Mouse (Mus musculus): ENCODE measurements around the gene Cdkl3. TPM values are rescaled to one million over a fixed set of nuclear protein-coding genes. Genes with fewer than 3 reads are reported as not detected.
"Not testable (repeated sequence)": the region's sequence is repeated elsewhere in the genome, so short reads cannot be mapped to it uniquely, and the experiment has no call there.

Gene Cdkl3
- polyA plus RNA-seq, 1 experiment from 2014 or later = 27.4 TPM

- Histone ChIP-seq H3K9ac (replicated peaks) (no peak overlapping the region), H3K9me3 (replicated peaks) (no peaks in the 10 kb centered on the region), H3K4me2 (no peak overlapping the region), H3K27ac (replicated peaks) (no peak overlapping the region), H3K4me1 (peaks cover 36% of the 10 kb centered on the region), H3K27me3 (replicated peaks) (no peaks in the 10 kb centered on the region), H3K36me3 (no peaks in the 10 kb centered on the region), H3K4me3 (replicated peaks) (no peak overlapping the region)
- WGBS = 90% methylated on average over 2 of the region's 2 CpGs
- no peak for ATAC-seq (ENCODE audit: low FRiP score)
Observed at GRCm38 (mm10) chr11:52106037-52106436, 102.0 kb downstream of the Cdkl3 start.

DNA sequence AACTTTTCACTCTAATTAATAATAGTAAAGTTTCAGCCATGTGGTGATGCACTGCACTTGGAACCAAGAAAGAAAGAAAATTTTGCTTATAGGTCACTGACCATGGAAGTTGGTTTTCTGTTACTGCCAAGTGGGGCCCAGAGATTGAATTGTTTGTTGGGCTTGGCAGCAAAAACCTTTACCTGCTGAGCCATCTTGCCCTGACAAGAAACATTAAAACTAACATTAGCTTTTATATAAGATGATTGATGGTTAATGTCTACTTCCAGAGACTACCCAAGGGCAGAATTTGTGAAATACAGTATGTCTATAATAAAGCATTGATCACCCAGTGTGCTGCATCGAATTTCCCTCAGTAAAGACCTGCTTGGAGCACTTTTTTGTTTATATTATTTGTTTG is 102.4 kb downstream of the Cdkl3 start:
- no peak for ATAC-seq (ENCODE audit: low FRiP score)
- Histone ChIP-seq H3K4me1 (peaks cover 32% of the 10 kb centered on the region), H3K36me3 (no peaks in the 10 kb centered on the region), H3K9ac (replicated peaks) (no peak overlapping the region), H3K4me2 (no peak overlapping the region), H3K4me3 (replicated peaks) (no peak overlapping the region), H3K9me3 (replicated peaks) (no peaks in the 10 kb centered on the region), H3K27ac (replicated peaks) (no peak overlapping the region), H3K27me3 (replicated peaks) (no peaks in the 10 kb centered on the region)
- 91% methylated on average over 1 of the region's 1 CpGs for WGBS

GRCm38 (mm10) chr11:52108796-52109195 is 104.8 kb downstream of the Cdkl3 start:
- no peak overlapping the region for H3K4me3 ChIP-seq (replicated peaks)
- H3K36me3 ChIP-seq = no peaks in the 10 kb centered on the region; the same call in 1 of the 2 replicates
- H3K9me3 ChIP-seq (replicated peaks) = no peaks in the 10 kb centered on the region
- no peak overlapping the region for H3K27ac ChIP-seq (replicated peaks)
- no peaks in the 10 kb centered on the region for H3K27me3 ChIP-seq (replicated peaks)
- H3K4me2 ChIP-seq = no peak overlapping the region
- peaks cover 19% of the 10 kb centered on the region for H3K4me1 ChIP-seq
- no peak for ATAC-seq (ENCODE audit: low FRiP score)
- H3K9ac ChIP-seq (replicated peaks) = no peak overlapping the region
- WGBS = 94% methylated on average over 5 of the region's 5 CpGs

- Histone ChIP-seq H3K27me3 (replicated peaks) (no peaks in the 10 kb centered on the region), H3K4me3 (replicated peaks) (no peak overlapping the region), H3K9ac (replicated peaks) (no peak overlapping the region), H3K27ac (replicated peaks) (no peak overlapping the region), H3K4me2 (no peak overlapping the region), H3K36me3 (peaks cover 2% of the 10 kb centered on the region), H3K4me1 (peaks cover 16% of the 10 kb centered on the region), H3K9me3 (replicated peaks) (no peaks in the 10 kb centered on the region)
- ATAC-seq (ENCODE audit: low FRiP score) = no peak
- 90% methylated on average over 1 of the region's 1 CpGs for WGBS
Observed at GRCm38 (mm10) chr11:52109421-52109820, 105.4 kb downstream of the Cdkl3 start.

DNA sequence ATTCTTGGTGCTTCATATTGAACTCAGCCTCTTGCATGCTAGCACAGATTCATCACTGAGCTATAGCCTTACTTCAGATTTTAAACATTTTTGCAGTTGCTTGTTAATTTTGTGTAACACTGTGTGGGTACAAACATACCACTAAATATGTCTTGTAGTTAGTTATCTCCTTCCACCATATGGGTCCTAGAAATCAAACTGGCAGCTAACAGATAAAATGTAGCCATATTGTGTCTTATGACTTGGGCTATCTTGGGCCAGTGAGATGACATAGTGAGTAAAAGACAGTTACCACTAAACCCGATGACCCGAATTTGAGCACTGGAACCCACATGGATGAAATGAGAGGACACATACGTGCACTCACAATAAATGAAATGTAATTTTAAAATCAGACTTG is 111.5 kb downstream of the Cdkl3 start:
- H3K36me3 ChIP-seq = peaks cover 58% of the 10 kb centered on the region
- WGBS = 95% methylated on average over 3 of the region's 3 CpGs

DNA sequence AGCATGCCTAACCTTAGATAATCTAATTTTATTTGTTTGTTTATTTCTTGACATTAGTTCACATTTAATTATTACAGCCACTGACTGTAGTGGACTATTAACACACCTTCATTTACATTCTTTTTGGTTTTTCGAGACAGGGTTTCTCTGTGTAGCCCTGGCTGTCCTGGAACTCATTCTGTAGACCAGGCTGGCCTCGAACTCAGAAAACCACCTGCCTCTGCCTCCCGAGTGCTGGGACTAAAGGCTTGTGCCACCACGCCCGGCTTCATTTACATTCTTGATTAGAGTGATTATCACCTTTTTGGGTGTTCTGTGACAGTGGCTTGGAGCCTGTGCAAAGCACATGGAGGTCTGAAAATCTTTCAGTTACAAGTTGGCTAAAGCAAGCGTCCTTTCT is 112.1 kb downstream of the Cdkl3 start:
- WGBS = 95% methylated on average over 6 of the region's 6 CpGs

More for the DNA sequence above, 111.5 kb downstream of the Cdkl3 start:
- ATAC-seq (ENCODE audit: low FRiP score) = no peak
- H3K4me3 ChIP-seq (replicated peaks) = no peak overlapping the region
- H3K4me1 ChIP-seq = no peaks in the 10 kb centered on the region
- no peaks in the 10 kb centered on the region for H3K27me3 ChIP-seq (replicated peaks)
- no peak overlapping the region for H3K27ac ChIP-seq (replicated peaks)
- no peaks in the 10 kb centered on the region for H3K9me3 ChIP-seq (replicated peaks)
- no peak overlapping the region for H3K4me2 ChIP-seq
- H3K9ac ChIP-seq (replicated peaks) = no peak overlapping the region

GRCm38 (mm10) chr11:52117156-52117555 is 113.1 kb downstream of the Cdkl3 start:
- peaks cover 73% of the 10 kb centered on the region for H3K36me3 ChIP-seq
- no peak for ATAC-seq (ENCODE audit: low FRiP score)
- no peaks in the 10 kb centered on the region for H3K9me3 ChIP-seq (replicated peaks)
- WGBS = 98% methylated on average over 7 of the region's 7 CpGs
- H3K9ac ChIP-seq (replicated peaks) = no peak overlapping the region
- no peak overlapping the region for H3K4me2 ChIP-seq
- H3K4me1 ChIP-seq = no peaks in the 10 kb centered on the region
- no peaks in the 10 kb centered on the region for H3K27me3 ChIP-seq (replicated peaks)
- H3K27ac ChIP-seq (replicated peaks) = no peak overlapping the region
- no peak overlapping the region for H3K4me3 ChIP-seq (replicated peaks)

More for the DNA sequence above, 112.1 kb downstream of the Cdkl3 start:
- H3K27ac ChIP-seq (replicated peaks); ATAC-seq (ENCODE audit: low FRiP score); H3K4me1 ChIP-seq; H3K27me3 ChIP-seq (replicated peaks); H3K4me3 ChIP-seq (replicated peaks); H3K4me2 ChIP-seq; H3K9ac ChIP-seq (replicated peaks); H3K9me3 ChIP-seq (replicated peaks): not testable (repeated sequence)
- H3K36me3 ChIP-seq = peaks cover 62% of the 10 kb centered on the region

DNA sequence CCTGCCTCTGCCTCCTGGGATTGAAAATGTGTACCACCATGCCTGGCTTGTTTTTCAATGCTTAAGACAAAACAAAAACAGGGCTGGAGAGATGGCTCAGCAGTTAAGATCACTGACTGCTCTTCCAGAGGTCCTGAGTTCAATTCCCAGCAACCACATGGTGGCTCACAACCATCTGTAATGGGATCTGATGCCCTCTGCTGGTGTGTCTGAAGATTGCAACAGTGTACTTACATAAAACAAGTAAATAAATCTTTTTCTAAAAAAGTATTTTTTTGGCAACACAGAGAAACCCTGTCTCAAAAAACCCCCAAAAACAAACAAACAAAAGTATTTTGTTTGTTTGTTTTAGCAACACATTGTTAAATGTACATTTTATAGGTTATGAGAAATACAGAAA is 116.4 kb downstream of the Cdkl3 start:
- not testable (repeated sequence) for ATAC-seq (ENCODE audit: low FRiP score); H3K4me3 ChIP-seq (replicated peaks)

DNA sequence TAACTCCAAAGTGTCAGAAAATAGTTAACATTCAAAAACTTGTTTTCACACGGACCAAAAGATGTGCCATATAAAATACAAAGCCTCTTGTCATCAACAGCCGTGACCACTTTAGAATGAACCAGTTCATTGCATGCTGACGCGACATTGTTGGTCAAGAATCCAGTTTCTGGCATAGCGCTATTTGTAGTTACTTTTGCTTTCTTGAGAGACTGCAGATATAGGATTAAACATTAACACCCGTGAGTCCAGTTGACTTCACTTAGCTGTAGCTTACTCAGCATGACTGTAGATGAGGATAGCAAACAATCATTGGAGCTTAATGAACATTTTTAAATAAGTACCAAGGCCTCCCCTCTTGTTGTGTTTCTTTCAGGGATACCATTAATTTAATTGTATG is 118.0 kb downstream of the Cdkl3 start:
- peaks cover 77% of the 10 kb centered on the region for H3K36me3 ChIP-seq
- H3K4me3 ChIP-seq (replicated peaks) = no peak overlapping the region
- H3K4me2 ChIP-seq = no peak overlapping the region
- no peak for ATAC-seq (ENCODE audit: low FRiP score)
- no peaks in the 10 kb centered on the region for H3K9me3 ChIP-seq (replicated peaks)
- no peaks in the 10 kb centered on the region for H3K27me3 ChIP-seq (replicated peaks)
- H3K27ac ChIP-seq (replicated peaks) = no peak overlapping the region
- no peaks in the 10 kb centered on the region for H3K4me1 ChIP-seq
- H3K9ac ChIP-seq (replicated peaks) = no peak overlapping the region
- 90% methylated on average over 6 of the region's 6 CpGs for WGBS

More for the DNA sequence above, 116.4 kb downstream of the Cdkl3 start:
- not testable (repeated sequence) for H3K27ac ChIP-seq (replicated peaks); H3K9ac ChIP-seq (replicated peaks); H3K9me3 ChIP-seq (replicated peaks); H3K27me3 ChIP-seq (replicated peaks); H3K4me2 ChIP-seq; H3K4me1 ChIP-seq
- H3K36me3 ChIP-seq = peaks cover 90% of the 10 kb centered on the region

GRCm38 (mm10) chr11:52124468-52124867 is 120.4 kb downstream of the Cdkl3 start:
- Histone ChIP-seq H3K27ac (replicated peaks) (no peak overlapping the region), H3K4me3 (replicated peaks) (no peak overlapping the region), H3K4me1 (peaks cover 3% of the 10 kb centered on the region; the same call in 1 of the 2 replicates), H3K4me2 (no peak overlapping the region), H3K9me3 (replicated peaks) (no peaks in the 10 kb centered on the region), H3K36me3 (peaks cover 53% of the 10 kb centered on the region), H3K9ac (replicated peaks) (no peak overlapping the region), H3K27me3 (replicated peaks) (no peaks in the 10 kb centered on the region)
- WGBS = 93% methylated on average over 4 of the region's 4 CpGs
- ATAC-seq (ENCODE audit: low FRiP score) = no peak

DNA sequence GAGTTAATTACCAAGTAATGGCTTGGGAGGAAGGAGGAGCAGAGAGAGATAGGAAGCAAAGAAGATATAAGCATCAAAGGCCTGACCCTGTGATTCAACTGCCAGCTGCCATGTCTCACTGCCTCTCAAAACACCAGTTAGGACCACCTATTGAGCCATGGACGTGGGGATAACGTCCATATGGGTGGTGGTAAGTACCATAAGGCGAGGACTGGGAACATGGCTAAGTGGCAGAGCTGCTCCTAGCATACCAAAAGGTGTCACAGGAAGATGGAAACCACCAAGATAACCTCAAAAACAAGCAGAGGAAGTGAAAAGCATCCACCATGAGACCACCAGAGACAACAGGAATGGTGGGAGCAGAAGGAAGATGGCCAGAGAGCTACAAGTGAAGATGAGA is 123.1 kb downstream of the Cdkl3 start:
- Histone ChIP-seq H3K4me1 (peaks cover 3% of the 10 kb centered on the region; the same call in 1 of the 2 replicates), H3K4me3 (replicated peaks) (no peak overlapping the region), H3K9me3 (replicated peaks) (no peaks in the 10 kb centered on the region), H3K9ac (replicated peaks) (no peak overlapping the region), H3K27me3 (replicated peaks) (no peaks in the 10 kb centered on the region), H3K36me3 (peaks cover 28% of the 10 kb centered on the region), H3K27ac (replicated peaks) (no peak overlapping the region), H3K4me2 (no peak overlapping the region)
- WGBS = 63% methylated on average over 3 of the region's 3 CpGs
- ATAC-seq (ENCODE audit: low FRiP score) = no peak

DNA sequence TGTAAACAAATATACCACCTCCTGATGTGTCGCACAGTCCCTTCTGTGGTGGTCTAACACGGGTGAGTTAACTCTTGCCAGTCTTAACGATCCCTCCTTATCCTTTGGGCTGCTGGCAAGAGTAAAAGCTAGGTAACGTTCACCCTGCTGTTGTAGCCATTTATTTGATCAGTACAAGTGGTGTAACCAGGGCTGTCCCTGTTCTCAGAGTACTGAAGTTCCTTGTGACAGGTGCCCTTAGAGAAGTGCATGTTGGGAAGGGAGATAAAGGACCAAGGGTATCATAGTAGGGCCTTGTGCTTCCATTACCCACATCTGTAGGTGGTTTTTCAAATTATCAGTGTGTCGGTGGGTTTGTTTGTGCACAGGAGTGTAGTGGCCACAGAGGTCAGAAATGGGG is 123.7 kb downstream of the Cdkl3 start:
- Histone ChIP-seq H3K9ac (replicated peaks) (no peak overlapping the region), H3K27me3 (replicated peaks) (no peaks in the 10 kb centered on the region), H3K4me2 (no peak overlapping the region), H3K4me3 (replicated peaks) (no peak overlapping the region), H3K36me3 (peaks cover 22% of the 10 kb centered on the region), H3K9me3 (replicated peaks) (no peaks in the 10 kb centered on the region), H3K27ac (replicated peaks) (no peak overlapping the region), H3K4me1 (peaks cover 3% of the 10 kb centered on the region; the same call in 1 of the 2 replicates)
- no peak for ATAC-seq (ENCODE audit: low FRiP score)
- WGBS = 83% methylated on average over 5 of the region's 5 CpGs
